Mouse (Mus musculus) kidney, postnatal 4 days (tissue): Measurements from ENCODE around the gene Myh11.

Source experiments
- DNase-seq, 2 experiments: peaks; one replicate each; pipeline ENCODE4 v3.0.0; 2021; ENCODE audit warnings: mixed read lengths in 2 of 2

The Myh11 gene

GRCm38 (mm10) chr16:14265203-14265920 is 25.8 kb downstream of the Myh11 start:
- DNase-seq: peak in 1 of 2 experiments; percentile 14

GRCm38 (mm10) chr16:14264504-14264903 is 26.7 kb downstream of the Myh11 start:
- DNase-seq: no peak

- DNase-seq: no peak
Measured at GRCm38 (mm10) chr16:14263241-14263640, 27.9 kb downstream of the Myh11 start.

- no peak for DNase-seq
Measured at GRCm38 (mm10) chr16:14262410-14262809, 28.8 kb downstream of the Myh11 start.

- DNase-seq: peak; percentile 33 to 42
Measured at GRCm38 (mm10) chr16:14258856-14259255, 32.3 kb downstream of the Myh11 start.

GRCm38 (mm10) chr16:14253586-14253985 is 37.6 kb downstream of the Myh11 start:
- DNase-seq: no peak

- no peak for DNase-seq
Measured at GRCm38 (mm10) chr16:14252877-14253276, 38.3 kb downstream of the Myh11 start.

- no peak for DNase-seq
Measured at GRCm38 (mm10) chr16:14249913-14250312, 41.3 kb downstream of the Myh11 start.

- peak; percentile 17 to 25 for DNase-seq
Measured at GRCm38 (mm10) chr16:14242553-14242952, 48.6 kb downstream of the Myh11 start.

- peak in 1 of 2 experiments; percentile 14 for DNase-seq
Measured at GRCm38 (mm10) chr16:14242059-14242458, 49.1 kb downstream of the Myh11 start.

GRCm38 (mm10) chr16:14237100-14237723 is 54.0 kb downstream of the Myh11 start:
- peak; percentile 87 to 88 for DNase-seq

GRCm38 (mm10) chr16:14215156-14215555 is 76.0 kb downstream of the Myh11 start:
- DNase-seq: no peak

- no peak for DNase-seq
Measured at GRCm38 (mm10) chr16:14198798-14199197, 92.4 kb downstream of the Myh11 start.

GRCm38 (mm10) chr16:14195427-14195826 is 95.7 kb downstream of the Myh11 start:
- DNase-seq: peak; percentile 75

GRCm38 (mm10) chr16:14194164-14194950 is 96.8 kb downstream of the Myh11 start:
- DNase-seq: peak; percentile 11 to 21

- no peak for DNase-seq
Measured at GRCm38 (mm10) chr16:14185516-14185915, 105.7 kb downstream of the Myh11 start.

- DNase-seq: no peak
Measured at GRCm38 (mm10) chr16:14183856-14184255, 107.3 kb downstream of the Myh11 start.

GRCm38 (mm10) chr16:14182360-14182759 is 108.8 kb downstream of the Myh11 start:
- DNase-seq: peak in 1 of 2 experiments; percentile 20

GRCm38 (mm10) chr16:14180163-14180733 is 110.9 kb downstream of the Myh11 start:
- DNase-seq: no peak

GRCm38 (mm10) chr16:14178041-14178440 is 113.1 kb downstream of the Myh11 start:
- no peak for DNase-seq

- no peak for DNase-seq
Measured at GRCm38 (mm10) chr16:14169706-14170105, 121.5 kb downstream of the Myh11 start.

GRCm38 (mm10) chr16:14166490-14166889 is 124.7 kb downstream of the Myh11 start:
- no peak for DNase-seq

GRCm38 (mm10) chr16:14163731-14164130 is 127.4 kb downstream of the Myh11 start:
- DNase-seq: no peak
